Comparison of ENCODE assay signal across 18 mouse cellular contexts in the genomic region with DNA sequence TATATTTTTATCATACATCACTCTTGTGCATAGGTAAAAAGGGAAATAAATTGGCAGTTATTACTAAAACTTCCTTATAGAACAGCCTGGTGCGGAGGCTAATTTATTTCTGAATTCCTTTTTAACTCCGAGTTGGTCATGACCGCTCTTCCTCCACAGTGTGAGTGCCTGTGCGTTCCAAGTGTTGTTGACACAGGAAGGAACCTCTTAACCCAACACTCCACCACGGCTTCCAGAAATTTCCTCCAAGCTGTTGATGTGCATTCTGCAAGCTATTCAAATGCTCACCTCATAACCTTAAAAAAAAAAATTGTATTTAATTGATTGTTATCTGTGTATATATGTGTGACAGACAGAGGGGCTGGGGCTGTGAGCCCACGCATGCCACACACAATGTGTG. TPM values are rescaled to one million over a fixed set of nuclear protein-coding genes. Genes with fewer than 3 reads are reported as not detected.
DNase-seq lines count a peak whose midpoint lies in the region; ATAC-seq and TF ChIP-seq lines count a peak whose summit lies in the region.
"Had no signal": no experiment of that assay in that cellular context is flagged by ENCODE, and none has a peak within 500 bp of the region (broad histone marks: within the 10 kb centered on the region; RNA-seq: fewer than 3 reads in every experiment).

No protein-coding gene starts in this region.

- H3K4me2 ChIP-seq in kidney, embryonic 16.5 days (replicated peaks; ENCODE audit: low read depth, low read length): no peak overlapping the region
- H3K4me2 ChIP-seq in kidney, embryonic 15.5 days: no peak overlapping the region
- H3K4me2 ChIP-seq: embryonic facial prominence, embryonic 13.5 days; forebrain, embryonic 13.5 days; heart, embryonic 12.5 days had no signal

- ATAC-seq in kidney, embryonic 16.5 days (ENCODE audit: low FRiP score, low TSS enrichment): no peak
- ATAC-seq in kidney, embryonic 15.5 days (replicated peaks; ENCODE audit: low FRiP score): no peak
- ATAC-seq: forebrain, embryonic 13.5 days; forebrain, postnatal 0 days had no signal

- peak; percentile 26 for DNase-seq in kidney, adult 2 months
- DNase-seq in kidney, postnatal 36 days: peak; percentile 3 to 10
- DNase-seq in lung, postnatal 10 days: peak; percentile 28
- DNase-seq in lung, postnatal 4 days: peak; percentile 18 to 31
- no peak for DNase-seq in testis, postnatal 14 days (ENCODE audit: low spot score)
- DNase-seq in cerebellum, adult 2 months: no peak
- DNase-seq: adrenal gland, postnatal 10 days; cerebellum, adult 11 months; cerebellum, adult 9-10 months; cerebellum, postnatal 25 days; forebrain, postnatal 0 days; gastrocnemius, postnatal 14 days; heart, postnatal 36 days had no signal

- H3K9me3 ChIP-seq in kidney, embryonic 16.5 days (ENCODE audit: low read length): 0 out of 2 replicates have a peak, but pooled peaks cover 3% of the 10 kb centered on the region
- H3K9me3 ChIP-seq in kidney, embryonic 15.5 days (replicated peaks): no peaks in the 10 kb centered on the region
- H3K9me3 ChIP-seq: embryonic facial prominence, embryonic 13.5 days; forebrain, embryonic 13.5 days had no signal

- no peak overlapping the region for H3K27ac ChIP-seq in kidney, adult 2 months (ENCODE audit: insufficient read depth, low read depth, low read length)
- H3K27ac ChIP-seq in kidney, embryonic 16.5 days (ENCODE audit: low read length): no peak overlapping the region
- no peak overlapping the region for H3K27ac ChIP-seq in kidney, embryonic 15.5 days
- no peak overlapping the region for H3K27ac ChIP-seq in cerebellum, adult 2 months (ENCODE audit: insufficient read depth, low read length)
- H3K27ac ChIP-seq: embryonic facial prominence, embryonic 13.5 days; forebrain, embryonic 13.5 days had no signal

- H3K9ac ChIP-seq in kidney, embryonic 16.5 days (replicated peaks; ENCODE audit: low read length): no peak overlapping the region
- no peak overlapping the region for H3K9ac ChIP-seq in kidney, embryonic 15.5 days
- H3K9ac ChIP-seq: embryonic facial prominence, embryonic 13.5 days; forebrain, embryonic 13.5 days; forebrain, postnatal 0 days; heart, embryonic 12.5 days had no signal

- H3K36me3 ChIP-seq in kidney, adult 2 months (ENCODE audit: control insufficient read depth, insufficient read depth, low read length): no peaks in the 10 kb centered on the region
- no peaks in the 10 kb centered on the region for H3K36me3 ChIP-seq in kidney, embryonic 16.5 days (ENCODE audit: insufficient read depth, low read length)
- H3K36me3 ChIP-seq in kidney, embryonic 15.5 days: no peaks in the 10 kb centered on the region
- H3K36me3 ChIP-seq: embryonic facial prominence, embryonic 13.5 days; heart, embryonic 12.5 days had no signal

- H3K4me3 ChIP-seq in kidney, adult 2 months (ENCODE audit: insufficient read depth, low read depth, low read length): no peak overlapping the region
- no peak overlapping the region for H3K4me3 ChIP-seq in kidney, embryonic 16.5 days (ENCODE audit: low read length)
- no peak overlapping the region for H3K4me3 ChIP-seq in kidney, embryonic 15.5 days (replicated peaks)
- H3K4me3 ChIP-seq in cerebellum, adult 2 months (replicated peaks; ENCODE audit: insufficient read depth, low read depth, low read length): no peak overlapping the region
- H3K4me3 ChIP-seq: embryonic facial prominence, embryonic 13.5 days; forebrain, embryonic 13.5 days; heart, embryonic 12.5 days had no signal

- TF ChIP-seq POLR2A in kidney, adult 2 months (IDR thresholded peaks at IDR 0.05; ENCODE audit: low read depth, low read length): no peak
- no peak for TF ChIP-seq POLR2A in cerebellum, adult 2 months (IDR thresholded peaks at IDR 0.05; ENCODE audit: borderline replicate concordance, insufficient read depth, low read length)

- TF ChIP-seq CTCF in kidney, adult 2 months (conservative IDR thresholded peaks at IDR 0.05; ENCODE audit: insufficient read depth, insufficient read length, low read depth, low read length): no peak
- no peak for TF ChIP-seq CTCF in cerebellum, adult 2 months (IDR thresholded peaks at IDR 0.05; ENCODE audit: borderline replicate concordance, insufficient read depth, low read depth, low read length)

- WGBS in kidney, adult 2 months: 56% methylated on average over 6 of the region's 6 CpGs
- WGBS in kidney, embryonic 16.5 days: 59% methylated on average over 6 of the region's 6 CpGs
- WGBS in kidney, embryonic 15.5 days: 60% methylated on average over 6 of the region's 6 CpGs
- WGBS in cerebellum, adult 2 months: 83% methylated on average over 6 of the region's 6 CpGs

- H3K27me3 ChIP-seq in kidney, adult 2 months (replicated peaks; ENCODE audit: control insufficient read depth, insufficient read depth, low read length): no peaks in the 10 kb centered on the region
- no peaks in the 10 kb centered on the region for H3K27me3 ChIP-seq in kidney, embryonic 16.5 days (ENCODE audit: insufficient read depth, low read length)
- H3K27me3 ChIP-seq in kidney, embryonic 15.5 days: no peaks in the 10 kb centered on the region
- no peaks in the 10 kb centered on the region for H3K27me3 ChIP-seq in cerebellum, adult 2 months (ENCODE audit: control insufficient read depth, insufficient read depth, low read length)
- H3K27me3 ChIP-seq: embryonic facial prominence, embryonic 13.5 days; forebrain, embryonic 13.5 days; heart, embryonic 12.5 days had no signal

- H3K4me1 ChIP-seq in kidney, adult 2 months (ENCODE audit: control insufficient read depth, insufficient read depth, low read length): no peaks in the 10 kb centered on the region
- no peaks in the 10 kb centered on the region for H3K4me1 ChIP-seq in kidney, embryonic 16.5 days (ENCODE audit: insufficient read depth, low read length)
- H3K4me1 ChIP-seq in kidney, embryonic 15.5 days: no peaks in the 10 kb centered on the region
- no peaks in the 10 kb centered on the region for H3K4me1 ChIP-seq in cerebellum, adult 2 months (ENCODE audit: control insufficient read depth, insufficient read depth, low read length)
- H3K4me1 ChIP-seq: embryonic facial prominence, embryonic 13.5 days; forebrain, embryonic 13.5 days; heart, embryonic 12.5 days had no signal

RNA-seq across cellular contexts. Expression of gene Arpin, which starts 15.1 kb away (rescaled TPM):
- polyA plus RNA-seq in kidney, adult 2 months (2012; rRNA removed): 15.4 and 17.0 TPM in 2 replicates
- 33.8 and 35.7 TPM in 2 replicates for polyA plus RNA-seq in kidney, embryonic 16.5 days (2015; fragmentation: Nextera tagmentation; extraction: Ambion mirVana)
- polyA plus RNA-seq in kidney, embryonic 15.5 days (2015; fragmentation: Nextera tagmentation; extraction: Ambion mirVana): 30.5 and 30.7 TPM in 2 replicates
- polyA plus RNA-seq in cerebellum, adult 2 months (2012; rRNA removed): 22.5 and 22.8 TPM in 2 replicates

RNA-seq across cellular contexts. Expression of gene Ap3s2, which starts 29.8 kb away (rescaled TPM):
- 18.0 and 19.6 TPM in 2 replicates for polyA plus RNA-seq in kidney, adult 2 months (2012; rRNA removed)
- 32.1 and 36.5 TPM in 2 replicates for polyA plus RNA-seq in kidney, embryonic 16.5 days (2015; fragmentation: Nextera tagmentation; extraction: Ambion mirVana)
- polyA plus RNA-seq in kidney, embryonic 15.5 days (2015; fragmentation: Nextera tagmentation; extraction: Ambion mirVana): 36.6 and 43.2 TPM in 2 replicates
- polyA plus RNA-seq in cerebellum, adult 2 months (2012; rRNA removed): 45.7 and 46.6 TPM in 2 replicates

Comparison
In these comparisons a context has a peak if more than half of its experiments do, and no peak if none do; other contexts are left out.
1. DNase-seq: peak in kidney, adult 2 months (single experiment), kidney, postnatal 36 days (2 of 2), lung, postnatal 10 days (single experiment) and lung, postnatal 4 days (2 of 2); none in testis, postnatal 14 days (single experiment) and cerebellum, adult 2 months (0 of 2).